Mouse (Mus musculus) limb, embryonic 14.5 days (tissue): ENCODE results near the gene Gm49333. TPM values are rescaled to one million over a fixed set of nuclear protein-coding genes. Genes with fewer than 3 reads are reported as not detected.

ENCODE experiments used
- ATAC-seq: fragments of 200-750 bp; cut with Nextera tagmentation; 2 replicates; pipeline ENCODE4 v1.8.0; 2017; ENCODE audit warnings: low read depth, moderate number of reproducible peaks, moderate TSS enrichment; ENCODE audit not compliant: low FRiP score
- DNase-seq: peaks from one replicate; pipeline ENCODE4 v3.0.0-alpha.2; 2015; ENCODE audit warnings: low spot score
- H3K27ac ChIP-seq: fragments of 300-500 bp; sonication (generic); replicated peaks from 2 replicates; pipeline ENCODE4 v1.5.1; 2014; ENCODE audit warnings: low read depth, mild to moderate bottlenecking, low read length, moderate library complexity, mixed read lengths
- H3K27me3 ChIP-seq: fragments of 300-500 bp; sonication (generic); 2 replicates; pipeline ENCODE4 v1.6.1; 2014; ENCODE audit warnings: low read length, mixed read lengths; ENCODE audit not compliant: control insufficient read depth, insufficient read depth
- H3K36me3 ChIP-seq: fragments of 300-500 bp; sonication (generic); 2 replicates; pipeline ENCODE4 v1.6.1; 2014; ENCODE audit warnings: mild to moderate bottlenecking, low read length, moderate library complexity, mixed read lengths; ENCODE audit not compliant: control insufficient read depth, insufficient read depth
- H3K4me1 ChIP-seq: fragments of 300-500 bp; sonication (generic); 2 replicates; pipeline ENCODE4 v1.6.1; 2014; ENCODE audit warnings: antibody characterized with exemption, low read length, mixed read lengths; ENCODE audit not compliant: control insufficient read depth, insufficient read depth
- H3K4me2 ChIP-seq: fragments of 300-500 bp; sonication (generic); replicated peaks from 2 replicates; pipeline ENCODE4 v1.6.1; 2014; ENCODE audit warnings: low read depth, mild to moderate bottlenecking, low read length, moderate library complexity; ENCODE audit not compliant: severe bottlenecking
- H3K4me3 ChIP-seq: fragments of 300-500 bp; sonication (generic); replicated peaks from 2 replicates; pipeline ENCODE4 v1.5.1; 2014; ENCODE audit warnings: low read length
- H3K9ac ChIP-seq: fragments of 300-500 bp; sonication (generic); 2 replicates; pipeline ENCODE4 v1.6.1; 2014; ENCODE audit warnings: mild to moderate bottlenecking, low read depth, low read length, moderate library complexity; ENCODE audit not compliant: severe bottlenecking
- H3K9me3 ChIP-seq: fragments of 300-500 bp; sonication (generic); 2 replicates; pipeline ENCODE4 v1.6.1; 2016; ENCODE audit warnings: low read length; ENCODE audit not compliant: control insufficient read depth
- POLR2A ChIP-seq: fragments of 200-500 bp; IDR thresholded peaks from 2 replicates; pipeline ENCODE4 v1.8.0; 2012; ENCODE audit warnings: inconsistent platforms, mild to moderate bottlenecking, moderate library complexity, borderline replicate concordance; ENCODE audit not compliant: insufficient read depth, insufficient read length; ENCODE audit errors: extremely low read depth
- WGBS: fragments of 180-500 bp; shearing (Covaris S2); extraction: QIAGEN DNeasy Blood & Tissue Kit; methylation state at CpG from one replicate; pipeline ENCODE4 v1.1.7; 2014; 5-methylcytosine and 5-hydroxymethylcytosine counted together
- polyA plus RNA-seq, 2 experiments: library from polyadenylated mRNA; depleted of rRNA in 1 of 2; stranded (reverse) in 1 of 2; unstranded in 1 of 2; fragments of >200 nt; fragmentation: Nextera tagmentation in 1 of 2; extraction: Ambion mirVana in 1 of 2; gene quantifications; 2 replicates each; pipeline versions ENCODE4 v1.2.1 to v1.2.3; 2012 to 2014

The Gm49333 gene
- polyA plus RNA-seq, 2 experiments, result not detected

DNA sequence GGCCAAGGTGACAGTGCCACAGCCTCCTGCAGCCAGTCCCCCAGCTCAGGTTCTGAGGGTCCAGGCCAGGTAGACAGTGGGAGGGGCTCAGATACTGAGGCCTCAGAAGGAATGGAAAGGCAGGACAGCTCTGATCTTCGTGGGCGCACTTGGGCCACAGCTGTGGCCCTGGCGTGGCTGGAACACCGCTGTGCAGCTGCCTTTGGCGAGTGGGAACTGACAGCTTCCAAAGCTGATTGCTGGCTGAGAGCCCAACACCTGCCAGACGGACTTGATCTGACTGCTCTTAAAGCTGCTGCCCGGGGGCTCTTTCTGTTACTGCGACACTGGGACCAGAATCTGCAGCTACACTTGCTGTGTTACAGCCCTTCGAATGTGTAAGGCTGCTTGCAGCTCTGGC lies 6.7 kb upstream of the Gm49333 start:
- peak; percentile 78 for DNase-seq
- Histone ChIP-seq H3K9me3 (no peaks in the 10 kb centered on the region), H3K27me3 (no peaks in the 10 kb centered on the region), H3K27ac (no peak overlapping the region), H3K36me3 (peaks cover 39% of the 10 kb centered on the region), H3K4me1 (0 out of 2 replicates have a peak, but pooled peaks cover 2% of the 10 kb centered on the region), H3K9ac (0 out of 2 replicates have a peak overlapping the region, but pooled peaks have one; percentile 12), H3K4me2 (no peak overlapping the region), H3K4me3 (no peak overlapping the region)
- WGBS, result 53% methylated on average over 9 of the region's 9 CpGs
- TF ChIP-seq POLR2A, result no peak
- peak; percentile 38; the same call in 1 of the 2 replicates for ATAC-seq

DNA sequence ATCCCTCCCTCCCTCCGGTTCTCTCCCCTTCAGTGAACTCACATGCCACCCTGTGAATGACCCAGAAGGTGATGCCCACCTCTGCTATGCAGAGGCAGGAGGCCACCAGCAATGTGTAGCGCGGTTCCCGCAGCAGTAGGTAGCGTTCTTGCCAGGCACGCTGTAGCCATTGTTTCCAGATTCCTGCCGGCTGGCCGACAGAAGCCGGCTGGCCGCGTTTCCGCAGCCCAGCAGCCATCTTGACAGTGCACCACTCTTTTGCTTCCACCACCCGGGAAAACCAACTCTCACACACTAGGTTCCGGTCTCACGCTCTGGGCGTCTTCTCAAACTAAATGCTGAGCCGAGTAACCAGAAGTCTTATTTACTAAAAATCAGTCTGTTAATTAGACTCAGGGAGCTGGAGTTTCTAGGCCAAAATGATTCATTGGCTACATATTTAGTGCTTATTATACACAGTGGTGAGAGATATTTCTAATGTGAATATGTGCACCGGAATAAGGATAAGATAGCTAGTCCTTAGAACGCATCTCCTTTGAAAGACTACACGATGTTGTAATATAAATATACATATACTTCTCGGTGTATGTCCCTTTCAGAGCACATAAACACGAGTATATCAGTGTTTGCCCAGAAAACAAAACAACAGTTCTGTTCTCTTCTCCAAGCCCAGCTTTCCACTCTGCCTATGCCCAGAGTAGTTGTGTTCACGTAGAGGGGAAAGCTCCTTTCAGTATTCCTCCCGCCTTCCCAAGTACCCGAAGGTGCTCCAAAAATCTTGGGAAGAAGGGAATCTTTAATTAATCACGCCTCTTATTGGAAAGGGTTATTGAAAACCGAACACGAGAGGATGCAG lies 681 bp upstream of the Gm49333 start:
- WGBS, result under 1% methylated on average over 28 of the region's 28 CpGs

DNA sequence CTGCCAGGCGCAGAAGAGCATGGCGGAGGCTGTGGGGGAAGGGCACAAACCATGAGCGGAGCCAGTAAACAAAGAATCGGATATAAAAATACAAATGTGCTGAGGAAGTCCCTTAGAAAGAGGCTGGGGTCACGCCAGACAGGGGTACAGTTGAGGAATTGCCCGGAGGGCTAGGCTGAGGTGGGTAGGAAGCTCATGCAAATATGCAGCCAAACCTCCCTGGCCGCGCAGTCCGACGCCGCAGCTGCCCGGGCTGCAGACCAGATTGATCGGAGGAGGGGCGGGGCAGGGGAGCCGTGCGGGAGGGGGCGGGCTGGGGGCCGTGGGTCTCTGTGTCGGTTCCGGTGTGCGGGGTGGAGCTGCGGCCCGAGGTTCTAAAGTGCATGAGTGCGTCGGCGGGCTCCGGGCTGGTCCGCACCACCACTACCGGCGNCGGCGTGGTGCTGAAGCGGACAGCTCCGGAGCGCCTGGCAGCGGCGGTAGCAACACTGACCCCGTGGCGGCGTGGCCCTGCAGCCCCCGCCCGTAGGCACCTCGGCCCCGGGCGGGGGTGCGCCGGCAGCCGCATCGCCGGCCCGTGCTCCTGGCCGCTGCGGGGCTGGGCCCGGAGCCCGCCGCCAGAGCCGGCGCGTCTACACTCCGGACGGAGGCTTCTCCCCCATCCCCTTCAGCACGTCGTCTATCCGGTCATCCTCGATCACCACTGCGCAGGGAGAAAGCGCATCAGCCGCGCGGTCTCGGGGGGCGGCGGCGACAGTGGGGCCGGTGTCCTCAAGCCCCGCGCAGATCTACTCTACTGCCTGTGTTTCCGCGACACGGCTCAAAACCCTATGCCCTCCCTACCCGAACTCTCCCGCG lies 8.4 kb downstream of the Gm49333 start:
- H3K4me3 ChIP-seq, result peak overlapping the region; percentile 69
- WGBS, result 3% methylated on average over 44 of the region's 83 CpGs
- no peak overlapping the region for H3K27ac ChIP-seq
- H3K36me3 ChIP-seq, result no peaks in the 10 kb centered on the region
- peaks cover 23% of the 10 kb centered on the region for H3K4me1 ChIP-seq
- peak overlapping the region; percentile 98 for H3K4me2 ChIP-seq
- no peaks in the 10 kb centered on the region for H3K9me3 ChIP-seq
- no peak for TF ChIP-seq POLR2A
- ATAC-seq (peak; percentile 36; the same call in 1 of the 2 replicates), DNase-seq (peak; percentile 11)
- H3K9ac ChIP-seq, result no peak overlapping the region
- peaks cover 23% of the 10 kb centered on the region for H3K27me3 ChIP-seq

More for the DNA sequence above, 681 bp upstream of the Gm49333 start:
- H3K9me3 ChIP-seq, result no peaks in the 10 kb centered on the region
- peak overlapping the region; percentile 77 for H3K4me3 ChIP-seq
- H3K4me1 ChIP-seq, result 0 out of 2 replicates have a peak, but pooled peaks cover 6% of the 10 kb centered on the region
- H3K9ac ChIP-seq, result peak overlapping the region; percentile 76
- H3K4me2 ChIP-seq, result peak overlapping the region; percentile 99
- peak overlapping the region; percentile 74 for H3K27ac ChIP-seq
- DNase-seq, result peak; percentile 78
- H3K27me3 ChIP-seq, result no peaks in the 10 kb centered on the region
- ATAC-seq, result peak; percentile 75
- peak; percentile 91; the same call in 1 of the 2 replicates for TF ChIP-seq POLR2A
- peaks cover 21% of the 10 kb centered on the region for H3K36me3 ChIP-seq

DNA sequence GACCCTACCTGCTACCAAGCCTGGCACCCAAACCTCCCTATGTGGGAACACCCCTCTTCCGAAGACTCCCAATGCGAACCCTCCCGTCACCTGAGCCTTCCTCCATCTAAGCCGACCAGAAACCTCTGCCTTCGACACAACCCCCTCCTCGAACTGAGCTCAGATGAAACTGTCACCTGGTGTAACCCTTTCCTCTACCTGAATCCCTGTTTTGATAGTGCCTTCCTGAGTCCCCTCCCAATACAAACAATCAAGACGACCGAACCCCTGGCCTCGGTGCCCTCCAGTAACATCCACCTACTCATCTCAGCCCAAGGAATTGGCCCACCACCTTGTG lies 9.0 kb downstream of the Gm49333 start:
- H3K9ac ChIP-seq, result no peak overlapping the region
- H3K4me3 ChIP-seq, result peak overlapping the region; percentile 69
- 0 out of 2 replicates have a peak, but pooled peaks have one; percentile 13 for ATAC-seq
- peak overlapping the region; percentile 98 for H3K4me2 ChIP-seq
- DNase-seq, result no peak
- peaks cover 23% of the 10 kb centered on the region for H3K27me3 ChIP-seq
- no peak overlapping the region for H3K27ac ChIP-seq
- 3% methylated on average over 9 of the region's 9 CpGs for WGBS
- peaks cover 23% of the 10 kb centered on the region for H3K4me1 ChIP-seq
- TF ChIP-seq POLR2A, result no peak
- no peaks in the 10 kb centered on the region for H3K36me3 ChIP-seq
- no peaks in the 10 kb centered on the region for H3K9me3 ChIP-seq

DNA sequence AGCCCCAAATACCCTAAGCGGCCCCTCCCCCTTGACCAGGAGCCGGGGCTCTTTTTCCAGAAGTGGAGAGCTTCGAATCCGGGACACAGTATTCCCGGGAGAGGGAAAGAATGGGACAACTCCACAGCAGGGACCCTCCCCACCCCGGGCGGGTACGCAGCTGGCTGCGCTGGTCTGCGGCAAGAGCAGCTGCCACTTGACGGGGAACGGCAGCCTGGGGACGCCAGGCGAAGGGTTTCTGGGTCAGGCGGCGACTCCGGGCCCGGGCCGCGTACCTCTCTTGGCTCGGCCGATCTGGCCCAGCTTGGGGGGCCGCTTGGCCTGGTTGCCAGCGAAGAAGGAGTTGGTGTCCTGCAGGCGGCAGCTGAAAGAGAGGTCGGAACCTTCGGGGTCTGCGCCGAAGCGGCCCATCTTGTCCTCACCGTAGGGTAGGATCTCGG lies 9.4 kb downstream of the Gm49333 start:
- DNase-seq (no peak), ATAC-seq (no peak)
- peaks cover 23% of the 10 kb centered on the region for H3K27me3 ChIP-seq
- H3K4me2 ChIP-seq, result peak overlapping the region; percentile 98
- H3K27ac ChIP-seq, result no peak overlapping the region
- peaks cover 23% of the 10 kb centered on the region for H3K4me1 ChIP-seq
- peak overlapping the region; percentile 69 for H3K4me3 ChIP-seq
- H3K9ac ChIP-seq, result peak overlapping the region; percentile 64
- no peak for TF ChIP-seq POLR2A
- H3K9me3 ChIP-seq, result no peaks in the 10 kb centered on the region
- WGBS, result under 1% methylated on average over 30 of the region's 32 CpGs
- H3K36me3 ChIP-seq, result no peaks in the 10 kb centered on the region
